Mouse (Mus musculus) midbrain, postnatal 0 days (tissue): ENCODE measurements at regions not wholly inside any gene's neighbourhood (a gene's known extent, or its start where the extent isn't known, plus 50 kb on each side); places are given as distances from the start of the nearest gene placed in this dataset.
"Not testable (repeated sequence)": the region's sequence is repeated elsewhere in the genome, so short reads cannot be mapped to it uniquely, and the experiment has no call there.

Source experiments
- ATAC-seq: fragments of 200-750 bp; cut with Nextera tagmentation; 2 replicates; pipeline ENCODE4 v1.8.0; 2017; ENCODE audit warnings: moderate number of reproducible peaks, mild to moderate bottlenecking, moderate TSS enrichment, moderate library complexity; ENCODE audit not compliant: low FRiP score
- DNase-seq: peaks from one replicate; pipeline ENCODE4 v3.0.0-alpha.2; 2015; ENCODE audit warnings: low spot score
- H3K27ac ChIP-seq: fragments of 300-500 bp; sonication (generic); 2 replicates; pipeline ENCODE4 v1.5.1; 2014; ENCODE audit warnings: low read depth, mild to moderate bottlenecking, low read length, mixed read lengths
- H3K27me3 ChIP-seq: fragments of 300-500 bp; sonication (generic); 2 replicates; pipeline ENCODE4 v1.6.1; 2014; ENCODE audit warnings: low read length, control low read depth, mixed read lengths; ENCODE audit not compliant: insufficient read depth
- H3K36me3 ChIP-seq: fragments of 300-500 bp; sonication (generic); 2 replicates; pipeline ENCODE4 v1.6.1; 2014; ENCODE audit warnings: low read length, control low read depth, mixed read lengths; ENCODE audit not compliant: insufficient read depth
- H3K4me1 ChIP-seq: fragments of 300-500 bp; sonication (generic); 2 replicates; pipeline ENCODE4 v1.6.1; 2014; ENCODE audit warnings: mild to moderate bottlenecking, control low read depth, antibody characterized with exemption, low read length, mixed read lengths; ENCODE audit not compliant: insufficient read depth
- H3K4me2 ChIP-seq: fragments of 300-500 bp; sonication (generic); 2 replicates; pipeline ENCODE4 v1.6.1; 2014; ENCODE audit warnings: low read depth, mild to moderate bottlenecking, low read length, mixed read lengths; ENCODE audit not compliant: poor library complexity, severe bottlenecking
- H3K4me3 ChIP-seq: fragments of 300-500 bp; sonication (generic); 2 replicates; pipeline ENCODE4 v1.5.1; 2014; ENCODE audit warnings: low read depth, mild to moderate bottlenecking, low read length, moderate library complexity
- H3K9ac ChIP-seq: fragments of 300-500 bp; sonication (generic); replicated peaks from 2 replicates; pipeline ENCODE4 v1.6.1; 2014; ENCODE audit warnings: mild to moderate bottlenecking, low read length, moderate library complexity, mixed read lengths; ENCODE audit not compliant: poor library complexity, severe bottlenecking
- H3K9me3 ChIP-seq: fragments of 300-500 bp; sonication (generic); 2 replicates; pipeline ENCODE4 v1.6.1; 2016; ENCODE audit warnings: low read length, control low read depth
- CTCF ChIP-seq: IDR thresholded peaks from 2 replicates; pipeline ENCODE4 v1.5.1; 2016; ENCODE audit warnings: antibody characterized with exemption, mild to moderate bottlenecking
- WGBS: fragments of 180-500 bp; shearing (Covaris S2); extraction: QIAGEN DNeasy Blood & Tissue Kit; methylation state at CpG from one replicate; pipeline ENCODE4 v1.1.7; 2014; 5-methylcytosine and 5-hydroxymethylcytosine counted together

DNA sequence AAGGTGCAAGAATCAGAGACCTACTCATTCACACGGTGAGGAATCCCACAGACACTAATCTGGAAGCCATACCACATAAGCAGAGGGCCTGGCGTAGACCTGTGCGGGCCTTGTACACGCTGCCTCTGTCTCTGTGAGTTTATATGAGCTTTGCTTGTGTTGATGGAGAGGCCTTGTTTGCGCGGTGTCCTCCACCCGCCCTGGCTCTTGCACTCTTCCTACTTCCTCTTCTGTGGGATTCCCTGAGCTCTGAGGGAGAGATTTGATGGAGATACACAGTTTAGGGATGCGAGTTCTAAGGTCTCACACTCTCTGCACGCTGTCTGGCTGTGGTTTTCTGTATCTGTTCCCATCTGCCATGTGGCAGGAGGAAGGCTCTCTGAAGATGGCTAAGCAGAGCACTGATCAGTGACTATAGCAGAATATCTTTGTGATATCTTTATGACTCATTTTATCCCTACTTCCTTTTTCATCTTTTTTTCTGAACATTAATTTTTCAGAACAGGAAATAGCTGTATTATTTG, 287.7 kb downstream of the Etnk1 start:
- 95% methylated on average over 9 of the region's 9 CpGs for WGBS
- no peak for DNase-seq
- no peak overlapping the region for H3K4me2 ChIP-seq
- no peak for ATAC-seq
- no peak for TF ChIP-seq CTCF
- H3K9me3 ChIP-seq: no peaks in the 10 kb centered on the region
- no peak overlapping the region for H3K4me3 ChIP-seq
- H3K4me1 ChIP-seq: no peaks in the 10 kb centered on the region
- no peak overlapping the region for H3K27ac ChIP-seq
- H3K36me3 ChIP-seq: no peaks in the 10 kb centered on the region
- H3K27me3 ChIP-seq: no peaks in the 10 kb centered on the region
- no peak overlapping the region for H3K9ac ChIP-seq

GRCm38 (mm10) chr6:143464907-143465537, 298.0 kb downstream of the Etnk1 start:
- 81% methylated on average over 12 of the region's 12 CpGs for WGBS
- DNase-seq (no peak), ATAC-seq (no peak)
- H3K36me3 ChIP-seq: no peaks in the 10 kb centered on the region
- no peak overlapping the region for H3K27ac ChIP-seq
- no peaks in the 10 kb centered on the region for H3K4me1 ChIP-seq
- no peak overlapping the region for H3K4me2 ChIP-seq
- no peak overlapping the region for H3K4me3 ChIP-seq
- H3K9me3 ChIP-seq: no peaks in the 10 kb centered on the region
- no peaks in the 10 kb centered on the region for H3K27me3 ChIP-seq
- no peak overlapping the region for H3K9ac ChIP-seq
- TF ChIP-seq CTCF: peak; percentile 48

GRCm38 (mm10) chr6:143472676-143473075, 305.7 kb downstream of the Etnk1 start:
- ATAC-seq, H3K9me3 ChIP-seq, H3K27me3 ChIP-seq, H3K36me3 ChIP-seq, H3K9ac ChIP-seq, H3K4me2 ChIP-seq, DNase-seq, H3K4me1 ChIP-seq, H3K4me3 ChIP-seq, H3K27ac ChIP-seq: not testable (repeated sequence)
- WGBS: 99% methylated on average over 10 of the region's 12 CpGs

GRCm38 (mm10) chr6:143474396-143474795, 307.4 kb downstream of the Etnk1 start:
- WGBS: 84% methylated on average over 5 of the region's 5 CpGs
- DNase-seq (no peak), ATAC-seq (no peak)
- Histone ChIP-seq H3K27me3 (no peaks in the 10 kb centered on the region), H3K4me3 (no peak overlapping the region), H3K9me3 (no peaks in the 10 kb centered on the region), H3K36me3 (no peaks in the 10 kb centered on the region), H3K9ac (no peak overlapping the region), H3K27ac (no peak overlapping the region), H3K4me1 (no peaks in the 10 kb centered on the region), H3K4me2 (no peak overlapping the region)
- TF ChIP-seq CTCF: no peak

DNA sequence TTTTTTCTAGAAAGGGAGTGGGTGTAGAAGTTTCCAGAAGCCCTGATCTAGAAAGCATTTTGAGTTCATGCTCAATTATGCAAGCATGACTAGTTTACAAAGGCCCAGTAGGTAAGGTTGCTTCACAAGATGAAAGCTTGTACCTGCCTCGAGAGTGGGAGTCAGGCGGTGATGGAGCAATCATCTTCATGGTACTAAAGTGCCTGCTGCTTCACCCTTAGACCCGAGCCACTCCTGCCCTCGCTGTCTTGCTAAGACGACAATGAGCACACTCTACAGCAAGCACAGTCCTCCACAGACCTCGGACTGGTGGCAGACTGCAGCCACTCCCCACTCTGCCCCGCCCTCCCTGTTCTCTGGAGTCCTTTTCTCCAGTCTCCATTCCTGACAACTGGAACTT, 308.3 kb downstream of the Etnk1 start:
- DNase-seq: no peak
- Histone ChIP-seq H3K27ac (no peak overlapping the region), H3K36me3 (no peaks in the 10 kb centered on the region), H3K4me2 (no peak overlapping the region), H3K27me3 (no peaks in the 10 kb centered on the region), H3K9me3 (no peaks in the 10 kb centered on the region), H3K4me3 (no peak overlapping the region), H3K4me1 (no peaks in the 10 kb centered on the region), H3K9ac (no peak overlapping the region)
- no peak for TF ChIP-seq CTCF
- WGBS: 80% methylated on average over 7 of the region's 7 CpGs
- no peak for ATAC-seq

GRCm38 (mm10) chr6:143477396-143477795, 310.4 kb downstream of the Etnk1 start:
- no peak overlapping the region for H3K27ac ChIP-seq
- H3K4me1 ChIP-seq: no peaks in the 10 kb centered on the region
- no peak for DNase-seq
- WGBS: 97% methylated on average over 2 of the region's 2 CpGs
- no peak overlapping the region for H3K4me3 ChIP-seq
- no peak overlapping the region for H3K4me2 ChIP-seq
- no peak for TF ChIP-seq CTCF
- no peaks in the 10 kb centered on the region for H3K27me3 ChIP-seq
- no peak for ATAC-seq
- no peaks in the 10 kb centered on the region for H3K36me3 ChIP-seq
- no peak overlapping the region for H3K9ac ChIP-seq
- H3K9me3 ChIP-seq: no peaks in the 10 kb centered on the region
